Mouse (Mus musculus): ENCODE measurements around the gene Leng1.
A peak's percentile ranks its signal among the peaks of the same experiment; 100 is the strongest.

Leng1 gene

DNA sequence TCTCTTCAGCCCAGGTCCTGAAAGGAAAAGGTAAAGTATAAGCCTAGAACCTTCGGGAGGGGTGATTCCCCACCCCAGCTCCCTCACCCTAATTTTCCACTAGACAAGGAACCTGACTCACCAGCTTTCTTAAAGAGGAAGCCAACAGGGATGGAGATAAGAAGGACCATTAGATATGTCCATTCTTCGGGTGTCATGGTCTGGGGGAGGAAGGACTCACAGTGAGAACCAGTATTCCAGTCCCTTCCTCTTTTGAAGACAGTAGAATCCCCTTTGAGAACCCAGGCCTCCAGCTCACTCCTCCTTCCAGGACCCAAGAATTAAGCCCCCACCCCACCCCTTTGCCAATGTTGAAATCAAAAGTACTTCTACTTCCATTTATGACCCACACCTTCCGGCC, 26.3 kb upstream of the Leng1 start:
- no peak for DNase-seq (ENCODE audit: low spot score)

DNA sequence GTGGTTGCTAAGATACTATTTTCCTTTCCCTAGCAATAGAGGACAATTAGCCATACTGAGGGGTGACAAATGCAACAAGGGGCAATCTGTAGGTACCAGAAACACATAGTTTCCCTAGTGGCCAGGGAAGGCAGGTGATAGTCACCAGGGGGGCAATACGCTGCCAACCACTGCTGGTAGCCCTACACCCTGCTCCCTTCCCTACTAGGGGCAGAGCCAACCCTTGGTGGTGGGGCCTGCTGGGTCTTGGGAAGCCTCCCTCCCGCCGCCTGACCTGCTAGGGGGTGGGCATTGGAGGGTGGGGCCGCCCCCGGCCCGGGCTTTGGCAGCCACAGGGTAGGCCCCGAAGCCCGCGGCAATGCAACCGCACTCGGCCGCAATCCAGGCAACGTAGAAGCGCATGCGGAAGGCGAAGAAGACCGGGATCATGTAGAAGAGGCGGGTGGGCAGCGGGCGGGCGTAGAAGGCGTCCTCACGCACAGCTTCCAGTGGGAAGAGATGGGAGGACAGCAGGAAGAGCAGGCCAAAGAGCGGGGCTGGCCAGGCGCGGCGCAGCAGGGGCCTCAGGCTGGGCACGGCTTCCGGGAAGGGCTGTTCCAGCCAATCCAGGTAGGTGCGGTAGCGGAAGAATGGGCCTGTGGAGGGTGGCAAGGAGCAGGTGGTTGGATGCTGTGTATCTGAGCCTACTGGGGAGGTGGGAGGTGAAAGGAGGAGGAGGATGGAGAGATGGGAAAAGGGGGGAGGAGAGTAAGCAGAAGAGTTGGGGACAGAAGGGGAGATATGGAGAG, 20.0 kb upstream of the Leng1 start:
- no peak for DNase-seq (ENCODE audit: low spot score)

DNA sequence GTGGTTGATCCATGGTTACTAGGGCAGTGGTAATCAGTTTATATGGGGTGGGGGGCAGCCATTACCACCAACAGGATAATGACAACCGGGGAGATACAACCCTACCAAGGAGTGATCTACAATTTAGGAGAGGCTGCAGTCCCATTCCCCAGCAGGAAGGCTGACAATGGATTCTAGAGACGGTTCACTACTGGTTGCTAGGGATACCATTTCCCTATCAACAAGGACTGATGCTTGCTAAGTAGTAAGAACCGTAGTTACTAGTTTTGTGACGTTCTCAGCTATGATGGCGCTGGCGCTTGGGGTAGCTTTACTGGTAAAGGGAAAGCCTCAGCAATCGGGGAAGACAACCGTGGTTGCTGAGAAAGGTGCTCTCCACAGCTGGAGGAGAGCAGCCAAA, 19.1 kb upstream of the Leng1 start:
- DNase-seq (ENCODE audit: low spot score): no peak

DNA sequence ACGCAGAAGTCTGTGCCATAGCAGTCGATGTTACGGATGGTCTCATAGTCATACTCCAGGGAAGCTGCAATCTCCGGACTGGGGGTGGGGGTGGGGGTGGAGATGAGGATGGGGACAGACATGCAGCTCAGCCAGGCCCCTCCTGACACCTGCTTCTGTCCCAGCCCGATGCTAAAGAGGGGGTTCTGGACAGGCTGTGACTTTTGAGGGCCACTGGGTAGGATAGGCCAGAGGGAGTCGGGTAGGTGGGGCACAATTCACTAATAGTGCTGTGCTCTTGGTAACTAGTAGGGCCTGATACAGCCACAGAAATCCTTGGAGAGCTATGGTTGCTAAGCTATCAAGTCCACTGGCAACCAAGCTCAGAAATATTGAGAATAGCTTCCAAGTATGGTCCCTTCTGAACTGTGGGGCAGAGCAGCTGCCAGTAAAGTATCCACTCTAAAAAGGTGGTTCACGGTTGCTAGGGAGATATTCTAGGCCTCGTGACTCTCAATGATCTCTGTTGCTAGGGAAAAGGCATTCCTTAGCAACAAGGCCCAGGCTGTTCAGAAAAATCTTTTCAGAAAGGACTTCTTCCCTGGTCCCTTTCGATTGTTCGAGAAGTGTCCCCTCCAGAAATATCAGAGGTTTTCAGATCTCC, 18.4 kb upstream of the Leng1 start:
- DNase-seq (ENCODE audit: low spot score): no peak

DNA sequence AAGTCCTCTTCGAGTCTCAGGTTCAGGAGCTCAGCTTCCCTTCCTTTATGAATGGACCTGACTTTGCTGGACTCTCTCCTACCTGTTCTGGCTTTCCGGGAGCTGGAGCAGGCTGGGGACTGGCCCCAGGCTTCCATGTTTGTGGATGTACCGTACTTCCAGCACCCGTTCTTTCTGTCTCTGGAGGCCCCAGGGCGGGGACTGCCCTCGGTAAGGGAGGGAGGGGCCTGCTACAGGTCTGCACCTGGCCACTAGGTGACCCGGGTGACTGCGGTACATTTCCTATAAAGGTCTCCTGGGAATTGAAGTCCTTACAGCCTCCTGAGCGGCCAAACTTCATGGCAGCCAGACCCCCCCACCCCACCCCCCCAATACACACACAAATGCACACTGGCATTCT, 11.7 kb upstream of the Leng1 start, which contains the start of gene Tmc4:
Tmc4 (minus strand) TSS at position 212 of the 400 bp plus-strand sequence.
- DNase-seq (ENCODE audit: low spot score): no peak

DNA sequence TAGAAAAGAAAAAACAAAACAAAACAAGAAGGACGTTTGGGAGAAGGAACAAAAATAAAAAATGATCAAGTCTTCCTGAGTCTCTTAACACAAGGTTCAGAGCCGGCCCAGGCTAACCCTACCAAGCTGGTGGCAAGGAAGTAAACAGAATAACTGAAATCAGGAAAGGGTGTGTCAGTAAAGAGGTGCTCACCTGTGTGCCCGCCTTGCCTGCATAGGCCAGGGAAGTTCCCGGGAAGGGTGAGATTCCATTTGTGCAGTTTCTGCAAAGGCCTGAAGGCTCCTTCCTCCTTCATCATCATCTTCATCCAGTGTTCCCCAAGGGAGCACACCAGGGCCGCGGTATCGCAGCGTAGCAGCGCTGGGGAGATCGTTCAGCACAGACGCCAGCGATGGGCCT, 10.7 kb upstream of the Leng1 start:
- no peak for DNase-seq (ENCODE audit: low spot score)

DNA sequence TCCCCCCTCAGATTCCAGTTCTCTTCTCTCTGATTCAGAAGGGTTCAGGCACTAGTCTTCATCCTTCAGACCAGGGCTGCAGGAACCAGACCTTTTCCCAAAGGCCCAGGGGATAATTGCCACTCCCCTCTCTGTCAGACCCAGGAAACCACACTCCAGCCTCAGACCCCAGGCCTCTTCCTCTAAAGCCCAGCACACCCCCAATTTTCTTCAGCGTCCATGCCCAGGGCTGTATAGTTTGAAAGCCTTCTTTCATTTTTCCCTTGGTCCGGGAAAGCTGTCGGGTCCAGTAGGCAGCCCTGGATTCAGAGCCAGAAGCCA, 9.5 kb upstream of the Leng1 start:
- DNase-seq (ENCODE audit: low spot score): no peak

DNA sequence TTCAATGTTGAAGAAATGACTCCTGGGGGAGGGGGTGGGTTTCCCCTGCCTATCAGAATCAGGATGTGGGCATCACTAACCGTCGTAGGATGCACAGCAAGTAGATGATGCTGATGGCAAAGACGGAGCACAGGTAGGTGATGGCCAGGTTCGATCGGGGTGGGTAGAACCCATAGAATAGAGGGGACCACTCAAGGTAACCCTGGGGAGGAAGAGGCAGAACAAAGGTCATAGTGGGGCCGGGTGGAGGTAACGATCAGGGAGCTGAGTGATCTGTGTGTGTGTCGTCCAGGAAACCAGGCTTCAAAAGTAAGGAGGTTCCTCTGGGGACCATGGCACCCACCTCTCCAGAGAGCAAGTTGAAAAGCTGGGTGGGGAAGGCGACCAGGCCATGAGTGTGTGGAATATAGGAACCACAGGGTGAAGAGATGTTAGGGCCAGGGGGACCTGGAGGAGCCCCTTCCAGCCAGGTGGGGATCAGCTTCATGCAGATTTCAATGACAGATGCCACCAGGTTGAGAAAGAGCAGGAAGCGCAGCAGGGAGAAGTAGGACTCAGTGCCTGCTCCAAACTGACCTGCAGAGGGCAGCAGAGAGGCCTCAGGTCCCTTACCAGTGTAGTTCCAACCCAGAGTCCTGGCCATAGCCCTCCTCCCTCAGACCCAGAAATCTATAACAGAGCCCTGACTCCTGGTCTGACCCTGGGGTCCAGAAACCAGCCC, 9.0 kb upstream of the Leng1 start:
- peak; percentile 67 for DNase-seq (ENCODE audit: low spot score)

DNA sequence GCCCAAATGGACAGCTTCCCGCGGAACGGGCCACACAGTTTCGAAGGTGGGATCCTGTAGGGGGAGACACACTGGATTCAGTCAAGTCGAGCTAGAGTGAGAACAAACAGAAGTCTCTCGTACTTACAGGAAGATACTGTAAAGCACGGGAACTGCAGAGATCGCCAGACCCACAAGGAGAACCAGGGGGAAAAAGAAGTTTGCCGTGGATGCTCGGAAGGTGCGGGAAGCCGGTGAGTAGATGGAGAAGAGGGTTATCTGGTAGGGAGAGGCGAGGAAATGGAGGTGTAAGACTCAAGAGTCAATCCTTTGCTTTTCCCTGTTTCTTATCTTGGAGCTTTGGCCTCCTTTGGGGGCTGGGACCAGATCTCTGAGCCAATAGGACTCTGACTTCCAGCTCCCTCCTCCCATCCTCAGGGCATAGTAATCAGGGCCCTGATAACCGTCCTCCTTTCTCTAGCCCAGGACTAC, 1.3 kb upstream of the Leng1 start:
- DNase-seq (ENCODE audit: low spot score): no peak

DNA sequence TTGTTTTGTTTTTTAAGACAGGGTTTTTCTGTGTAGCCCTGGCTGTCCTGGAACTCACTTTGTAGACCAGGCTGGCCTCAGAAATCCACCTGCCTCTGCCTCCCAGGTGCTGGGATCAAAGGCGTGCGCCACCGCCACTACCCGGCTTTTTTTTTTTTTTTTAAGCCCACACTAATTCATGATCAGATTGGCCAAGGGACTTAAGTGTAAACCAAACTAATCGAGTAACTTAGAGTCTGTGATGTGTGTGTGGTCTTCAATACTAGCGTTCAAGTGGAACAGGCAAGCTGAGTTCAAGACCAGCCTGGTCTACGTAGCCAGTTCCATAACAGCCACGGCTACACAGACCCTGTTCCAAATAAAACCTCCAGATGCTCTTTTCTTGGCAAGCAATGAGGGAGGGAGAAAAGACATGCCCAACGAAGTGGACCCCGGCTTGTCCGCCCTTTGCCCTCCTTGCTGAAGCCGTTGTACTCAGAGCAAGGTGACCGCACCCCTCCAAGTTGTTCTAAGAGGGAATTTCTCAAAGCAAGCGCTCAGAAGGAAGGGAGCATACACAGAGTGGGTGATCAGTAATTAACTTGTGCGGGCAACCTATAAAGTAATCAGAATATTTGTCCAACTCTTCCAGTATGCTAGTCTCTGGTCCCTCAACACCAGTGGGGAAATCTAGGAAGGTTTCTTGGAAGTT, 971 bp downstream of the Leng1 start:
- DNase-seq (ENCODE audit: low spot score): no peak

DNA sequence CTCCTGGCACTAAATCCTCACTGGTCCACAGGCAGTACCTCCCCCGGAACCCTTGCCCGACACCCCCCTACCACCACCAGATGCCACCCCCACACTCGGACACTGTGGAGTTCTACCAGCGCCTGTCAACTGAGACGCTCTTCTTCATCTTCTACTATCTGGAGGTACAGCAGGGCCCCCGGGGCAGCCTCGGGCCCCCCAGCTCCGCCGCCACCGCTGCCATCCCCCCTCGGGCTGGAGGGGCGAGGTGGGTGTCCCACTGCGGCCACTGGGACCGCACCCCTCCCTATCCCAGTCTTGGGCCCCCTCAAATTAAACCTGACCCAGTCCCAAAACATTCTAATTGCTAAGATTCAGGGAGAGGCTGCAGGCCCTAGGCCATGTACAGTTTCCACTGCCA, 7.1 kb downstream of the Leng1 start:
- DNase-seq (ENCODE audit: low spot score): no peak

DNA sequence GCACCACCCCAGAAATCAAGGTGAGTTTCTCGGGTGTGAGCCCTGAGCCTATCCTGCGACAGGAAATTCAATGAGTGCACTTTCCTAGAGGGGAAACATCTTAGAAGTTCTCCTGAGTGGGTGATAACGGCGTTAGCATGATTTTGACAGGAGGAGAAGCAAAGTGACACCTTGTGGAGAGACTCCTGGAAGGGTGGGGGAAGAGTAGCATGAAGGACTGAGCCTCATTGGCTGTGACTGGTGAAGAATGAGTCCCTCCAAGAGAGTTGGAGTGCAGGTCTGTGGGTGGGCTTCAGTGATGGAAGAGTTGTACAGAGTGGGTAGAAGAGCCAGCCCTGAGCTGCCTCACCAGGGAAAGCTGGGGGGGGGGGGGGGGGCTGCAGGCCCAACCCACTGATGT, 8.7 kb downstream of the Leng1 start:
- DNase-seq (ENCODE audit: low spot score): no peak

DNA sequence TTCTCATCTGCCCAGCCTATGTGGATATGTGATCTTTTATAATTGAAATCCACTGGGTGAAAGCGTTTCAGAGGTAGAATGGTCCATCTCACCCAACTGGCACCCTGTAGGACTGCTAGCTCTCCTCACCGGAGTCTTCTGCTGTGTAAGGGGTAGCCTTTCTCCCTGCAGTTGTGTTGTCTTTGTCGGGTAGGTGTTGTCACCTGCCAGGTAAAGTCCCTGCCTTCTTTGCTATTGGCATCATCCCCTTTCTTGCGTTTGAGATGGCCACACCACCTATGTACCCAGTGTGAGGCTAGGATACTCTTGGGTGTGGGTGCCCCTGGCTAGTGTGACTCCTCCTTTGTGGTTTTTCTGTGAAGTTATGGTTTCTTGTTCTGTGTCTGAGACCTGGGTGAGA, 19.0 kb downstream of the Leng1 start:
- no peak for DNase-seq (ENCODE audit: low spot score)

DNA sequence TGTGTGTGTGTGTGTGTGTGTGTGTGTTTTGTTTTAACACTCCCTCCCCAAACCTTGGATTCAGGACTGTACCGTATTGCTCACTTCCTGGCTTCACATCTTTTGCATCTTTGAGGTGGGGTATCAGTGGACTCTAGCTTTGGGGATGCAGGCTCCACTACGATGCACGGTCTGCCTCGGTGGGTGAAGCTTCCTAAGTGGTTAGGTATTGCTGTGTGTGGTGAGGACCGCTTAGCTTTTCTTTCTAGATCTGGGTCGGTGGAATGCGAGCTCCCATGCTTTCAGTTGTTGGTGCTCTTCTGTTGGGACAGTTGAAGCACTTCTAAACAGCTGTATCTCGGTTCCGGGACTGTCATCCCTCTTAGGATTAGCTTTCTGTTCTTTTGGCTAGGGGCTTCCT, 19.5 kb downstream of the Leng1 start:
- no peak for DNase-seq (ENCODE audit: low spot score)

DNA sequence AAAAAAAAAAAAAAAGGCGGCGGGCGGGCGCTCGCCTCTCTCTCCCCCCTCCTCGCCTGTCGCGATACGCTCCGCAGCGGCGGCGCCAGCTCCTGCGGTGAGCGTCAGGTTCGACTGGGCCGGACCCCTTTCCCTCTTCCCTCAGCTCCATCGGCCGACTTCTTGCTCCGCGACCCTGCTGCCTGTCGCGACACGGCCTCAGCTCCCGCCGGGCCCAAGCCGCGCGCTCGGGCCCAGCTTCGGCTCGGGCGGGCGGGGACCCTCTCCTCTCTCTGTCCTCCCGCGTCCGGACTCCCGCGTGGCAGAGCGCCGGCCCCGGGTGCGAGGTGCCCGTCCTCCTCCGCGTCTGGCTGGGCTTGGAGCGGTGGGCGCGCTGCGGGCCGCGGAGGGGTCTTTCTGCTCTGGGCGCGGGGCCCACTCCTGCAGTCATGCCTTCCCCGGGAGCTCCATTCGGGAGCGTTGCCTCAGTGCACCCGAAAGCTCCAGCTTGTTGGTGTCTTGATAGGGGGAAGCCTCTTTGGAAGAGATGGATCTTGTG, 20.1 kb downstream of the Leng1 start:
- DNase-seq (ENCODE audit: low spot score): no peak

DNA sequence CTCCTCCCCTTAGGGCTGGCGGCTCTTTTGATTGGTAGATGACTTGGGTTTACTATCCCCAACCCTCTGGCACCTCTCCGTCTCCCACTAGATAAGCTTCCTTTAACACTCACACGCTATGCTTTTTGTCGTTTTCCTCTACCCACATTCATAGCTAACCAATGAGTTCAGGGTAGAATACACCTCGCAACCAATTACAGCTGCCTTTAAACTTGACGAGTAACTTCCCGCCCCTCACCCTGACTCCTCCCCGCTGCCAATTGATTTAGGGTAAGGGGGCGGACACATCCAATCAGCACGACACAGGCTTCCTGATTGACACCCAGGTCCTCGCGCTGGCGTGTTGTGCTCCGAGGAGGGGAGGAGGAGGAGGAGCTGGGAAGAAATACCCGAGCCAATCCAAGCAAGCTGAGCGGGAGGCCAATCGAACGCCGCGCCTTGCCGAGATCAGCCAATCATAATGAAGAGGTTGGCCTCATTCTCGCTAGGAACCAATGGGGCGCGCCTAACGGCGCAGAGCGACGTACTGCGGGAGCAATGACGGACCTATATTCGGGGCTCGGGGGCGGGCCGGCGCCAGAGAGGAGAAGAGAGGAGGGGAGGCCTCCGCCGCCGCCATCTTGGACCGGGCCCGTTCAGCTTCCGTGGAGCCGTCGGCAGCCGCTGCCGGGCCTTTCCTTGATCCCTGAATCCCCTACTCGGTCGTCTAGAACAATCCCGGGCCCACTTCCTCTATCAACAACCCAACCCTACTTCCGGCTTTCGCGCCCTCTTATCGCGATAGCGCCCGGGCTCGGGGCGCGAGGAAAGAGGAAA, 20.8 kb downstream of the Leng1 start, which contains the start of gene Cnot3:
Cnot3 (plus strand) TSS at position 597 of the 816 bp plus-strand sequence.
- peak; percentile 100 for DNase-seq (ENCODE audit: low spot score)

DNA sequence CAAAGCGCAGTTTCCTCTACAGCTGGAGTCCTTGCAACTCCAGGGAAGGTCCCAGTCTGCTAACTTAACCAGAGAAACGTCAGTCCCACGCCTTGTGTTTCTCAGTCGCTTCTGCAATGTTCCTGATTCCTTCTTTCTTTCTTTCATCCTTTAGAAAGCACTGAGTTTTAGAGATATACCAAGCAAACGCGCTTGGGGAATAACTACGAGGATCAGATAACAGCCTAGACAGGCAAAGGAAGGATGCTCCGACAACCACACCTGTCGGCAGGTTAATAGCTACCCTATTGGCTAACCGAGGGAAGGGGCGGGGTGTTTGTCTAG, 21.3 kb downstream of the Leng1 start:
- DNase-seq (ENCODE audit: low spot score): no peak

DNA sequence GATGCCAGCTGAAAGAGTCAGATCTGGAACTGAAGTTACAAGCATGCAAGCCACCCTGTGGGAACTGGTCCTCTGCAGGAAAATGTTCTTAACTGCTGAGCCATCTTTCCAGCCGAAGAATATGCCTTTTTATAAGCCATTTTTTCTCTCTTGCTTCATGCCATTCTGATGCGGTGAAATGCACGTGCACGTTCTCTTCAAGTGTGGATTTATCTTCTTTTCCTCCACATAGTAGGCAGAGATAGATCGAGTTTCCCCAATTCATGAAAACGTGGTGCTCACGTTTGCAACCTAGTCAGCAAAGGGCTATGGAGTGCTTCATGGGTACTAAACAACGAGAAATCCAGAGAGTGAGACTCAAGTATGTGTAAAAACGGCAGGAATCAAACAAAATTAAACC, 21.8 kb downstream of the Leng1 start:
- DNase-seq (ENCODE audit: low spot score): no peak

DNA sequence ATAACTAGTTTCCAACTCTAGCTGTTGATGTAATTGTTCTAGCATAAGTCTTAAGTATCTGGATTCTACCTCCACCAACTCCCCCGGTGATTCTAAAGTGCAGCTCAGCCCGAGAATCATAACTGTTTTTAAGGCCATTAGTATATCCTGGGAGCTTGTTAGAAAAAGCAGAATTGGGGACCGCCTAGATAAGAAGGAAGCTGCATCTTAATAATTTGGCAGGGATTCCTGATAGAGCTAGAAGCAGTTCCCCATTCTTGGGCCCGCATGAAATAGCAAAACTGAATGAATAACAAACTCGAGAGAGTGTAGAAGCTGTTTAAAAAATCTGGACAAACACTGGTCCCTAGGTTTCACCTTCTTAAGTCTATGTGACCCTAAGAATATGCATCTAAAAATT, 22.2 kb downstream of the Leng1 start:
- no peak for DNase-seq (ENCODE audit: low spot score)

DNA sequence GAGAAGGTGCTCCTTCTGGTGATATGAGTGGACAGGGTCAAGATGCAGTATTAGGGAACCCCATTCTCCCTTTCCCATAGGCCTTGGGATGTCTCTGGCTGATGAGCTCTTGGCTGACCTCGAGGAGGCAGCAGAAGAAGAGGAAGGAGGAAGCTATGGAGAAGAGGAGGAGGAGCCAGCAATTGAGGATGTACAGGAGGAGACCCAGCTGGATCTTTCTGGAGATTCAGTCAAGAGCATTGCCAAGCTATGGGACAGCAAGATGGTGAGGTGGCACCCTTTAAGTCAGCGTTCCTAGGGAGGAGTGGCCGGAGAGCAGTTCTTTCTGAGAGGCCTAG, 35.2 kb downstream of the Leng1 start:
- DNase-seq (ENCODE audit: low spot score): no peak

Data from T-cell, adult 2 months (primary cell).